Mouse (Mus musculus) intestine, embryonic 15.5 days (tissue): ENCODE data around the gene Tm9sf1. TPM values are rescaled to one million over a fixed set of nuclear protein-coding genes. Genes with fewer than 3 reads are reported as not detected.

Experiments
- ATAC-seq: fragments of 200-750 bp; cut with Nextera tagmentation; 2 replicates; pipeline ENCODE4 v1.8.0; 2017; ENCODE audit warnings: moderate TSS enrichment, moderate library complexity
- H3K27ac ChIP-seq: fragments of 300-500 bp; sonication (generic); 2 replicates; pipeline ENCODE4 v1.5.1; 2015; ENCODE audit warnings: mild to moderate bottlenecking, inconsistent platforms
- H3K27me3 ChIP-seq: fragments of 300-500 bp; sonication (generic); replicated peaks from 2 replicates; pipeline ENCODE4 v1.6.1; 2015; ENCODE audit warnings: inconsistent platforms
- H3K36me3 ChIP-seq: fragments of 300-500 bp; sonication (generic); 2 replicates; pipeline ENCODE4 v1.6.1; 2015; ENCODE audit warnings: inconsistent platforms
- H3K4me1 ChIP-seq: fragments of 300-500 bp; sonication (generic); replicated peaks from 2 replicates; pipeline ENCODE4 v1.6.1; 2015; ENCODE audit warnings: inconsistent platforms
- H3K4me2 ChIP-seq: fragments of 300-500 bp; sonication (generic); replicated peaks from 2 replicates; pipeline ENCODE4 v1.6.1; 2015; ENCODE audit warnings: mild to moderate bottlenecking, inconsistent platforms
- H3K4me3 ChIP-seq: fragments of 300-500 bp; sonication (generic); replicated peaks from 2 replicates; pipeline ENCODE4 v1.5.1; 2015; ENCODE audit warnings: inconsistent platforms
- H3K9ac ChIP-seq: fragments of 300-500 bp; sonication (generic); 2 replicates; pipeline ENCODE4 v1.6.1; 2015; ENCODE audit warnings: inconsistent platforms
- H3K9me3 ChIP-seq: fragments of 300-500 bp; sonication (generic); 2 replicates; pipeline ENCODE4 v1.6.1; 2016; ENCODE audit warnings: inconsistent platforms
- WGBS: fragments of 180-500 bp; shearing (Covaris S2); methylation state at CpG from one replicate; pipeline ENCODE4 v1.1.7; 2015; 5-methylcytosine and 5-hydroxymethylcytosine counted together
- polyA plus RNA-seq: library from polyadenylated mRNA; unstranded; fragments of >200 nt; fragmentation: Nextera tagmentation; extraction: Ambion mirVana; gene quantifications from 2 replicates; pipeline ENCODE4 v1.2.1, GENCODE M21; 2015

Tm9sf1 gene
- 119 and 124 TPM in 2 replicates for polyA plus RNA-seq

DNA sequence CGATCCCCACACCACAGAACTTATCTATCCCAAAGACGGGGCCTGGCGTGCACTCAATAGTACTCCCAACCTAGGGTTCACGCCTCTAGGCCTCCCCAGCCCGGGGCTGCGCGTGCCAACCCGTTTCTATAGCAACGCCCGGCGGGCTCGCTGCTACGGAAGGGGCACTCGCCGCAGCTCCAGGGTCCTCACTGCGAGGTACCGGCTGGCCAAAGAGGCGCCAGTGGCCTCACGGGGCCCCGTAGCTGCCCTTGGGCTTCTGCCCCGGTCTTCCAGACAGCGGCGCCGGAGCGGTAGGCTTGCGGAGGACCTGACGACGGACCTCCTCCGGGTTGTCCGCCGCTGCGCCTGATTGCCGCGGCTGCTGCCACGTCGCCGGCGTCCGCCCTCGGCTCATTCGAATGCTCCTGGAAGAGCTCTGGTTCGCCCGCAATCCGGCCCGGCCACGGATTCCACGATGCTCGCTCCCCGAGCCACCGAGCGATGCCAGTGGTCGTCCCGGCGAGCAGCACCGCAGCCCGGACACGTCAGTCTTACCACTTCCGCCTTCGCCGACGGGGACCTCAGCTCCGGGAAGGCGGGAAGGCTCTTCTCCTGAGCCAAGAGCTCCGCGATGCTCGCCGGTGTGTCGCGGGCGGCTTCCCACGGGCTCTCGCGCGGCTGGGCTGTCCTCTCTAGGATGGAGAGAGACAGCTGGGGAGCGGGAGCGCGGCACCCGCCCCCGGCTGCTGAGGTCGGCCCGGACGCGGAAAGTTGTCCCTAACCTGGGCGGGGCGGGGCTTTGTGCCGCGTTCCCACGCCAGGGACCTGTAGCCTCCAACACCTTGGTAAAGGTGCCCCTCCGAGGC, at the start of gene Tm9sf1:
Tm9sf1 (minus strand) TSS at position 747 of the 848 bp plus-strand sequence.
- peak; percentile 92 for ATAC-seq
- peaks cover 21% of the 10 kb centered on the region for H3K36me3 ChIP-seq

DNA sequence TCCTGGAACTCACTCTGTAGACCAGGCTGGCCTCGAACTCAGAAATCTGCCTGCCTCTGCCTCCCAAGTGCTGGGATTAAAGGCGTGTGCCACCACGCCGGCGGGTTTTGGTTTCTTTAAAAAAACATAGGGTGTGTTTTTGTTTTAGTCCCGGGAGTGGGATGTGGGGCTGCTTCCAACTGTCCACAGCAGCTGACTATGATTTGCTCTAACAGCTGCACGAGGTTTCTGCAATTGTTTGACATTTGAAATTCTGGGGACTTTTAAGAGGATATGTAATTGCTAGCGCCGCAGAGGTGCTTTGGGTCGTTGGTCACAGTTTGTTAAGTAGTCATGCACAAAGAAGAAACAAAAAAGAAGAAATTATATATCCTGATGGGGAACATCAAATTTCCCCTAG, 45.8 kb upstream of the Tm9sf1 start:
- H3K9ac ChIP-seq, result no peak overlapping the region
- 70% methylated on average over 10 of the region's 10 CpGs for WGBS
- no peaks in the 10 kb centered on the region for H3K27me3 ChIP-seq
- no peaks in the 10 kb centered on the region for H3K4me1 ChIP-seq
- no peaks in the 10 kb centered on the region for H3K36me3 ChIP-seq
- ATAC-seq, result no peak
- H3K9me3 ChIP-seq, result no peaks in the 10 kb centered on the region
- no peak overlapping the region for H3K4me3 ChIP-seq
- no peak overlapping the region for H3K27ac ChIP-seq
- no peak overlapping the region for H3K4me2 ChIP-seq

More for the DNA sequence above, at the start of gene Tm9sf1:
- H3K4me1 ChIP-seq, result peaks cover 16% of the 10 kb centered on the region
- H3K4me3 ChIP-seq, result peak within 1 kb of the TSS; percentile 98
- H3K4me2 ChIP-seq, result peak within 1 kb of the TSS; percentile 80
- H3K27ac ChIP-seq, result peak within 1 kb of the TSS; percentile 97
- H3K9ac ChIP-seq, result peak within 1 kb of the TSS; percentile 99
- under 1% methylated on average over 89 of the region's 89 CpGs for WGBS
- H3K9me3 ChIP-seq, result no peaks in the 10 kb centered on the region
- H3K27me3 ChIP-seq, result no peaks in the 10 kb centered on the region

DNA sequence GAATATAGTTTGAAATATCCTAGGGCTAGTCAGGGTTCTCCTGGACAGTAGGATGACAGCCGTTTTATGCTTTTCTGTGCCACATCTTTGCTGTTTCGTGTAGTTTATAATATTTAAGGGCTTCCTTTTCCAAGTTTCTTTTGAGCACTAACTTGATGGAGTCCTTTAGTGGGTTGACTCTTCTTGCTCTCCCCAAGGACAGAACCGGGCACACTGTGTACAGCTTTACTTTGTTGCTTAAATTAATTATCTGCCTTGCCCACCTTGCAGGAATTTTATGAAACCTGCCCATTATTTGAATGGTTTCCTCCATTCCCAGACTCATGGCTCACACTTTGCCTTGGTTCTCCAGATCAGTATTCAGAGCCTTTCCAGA, 38.5 kb upstream of the Tm9sf1 start:
- no peak overlapping the region for H3K27ac ChIP-seq

DNA sequence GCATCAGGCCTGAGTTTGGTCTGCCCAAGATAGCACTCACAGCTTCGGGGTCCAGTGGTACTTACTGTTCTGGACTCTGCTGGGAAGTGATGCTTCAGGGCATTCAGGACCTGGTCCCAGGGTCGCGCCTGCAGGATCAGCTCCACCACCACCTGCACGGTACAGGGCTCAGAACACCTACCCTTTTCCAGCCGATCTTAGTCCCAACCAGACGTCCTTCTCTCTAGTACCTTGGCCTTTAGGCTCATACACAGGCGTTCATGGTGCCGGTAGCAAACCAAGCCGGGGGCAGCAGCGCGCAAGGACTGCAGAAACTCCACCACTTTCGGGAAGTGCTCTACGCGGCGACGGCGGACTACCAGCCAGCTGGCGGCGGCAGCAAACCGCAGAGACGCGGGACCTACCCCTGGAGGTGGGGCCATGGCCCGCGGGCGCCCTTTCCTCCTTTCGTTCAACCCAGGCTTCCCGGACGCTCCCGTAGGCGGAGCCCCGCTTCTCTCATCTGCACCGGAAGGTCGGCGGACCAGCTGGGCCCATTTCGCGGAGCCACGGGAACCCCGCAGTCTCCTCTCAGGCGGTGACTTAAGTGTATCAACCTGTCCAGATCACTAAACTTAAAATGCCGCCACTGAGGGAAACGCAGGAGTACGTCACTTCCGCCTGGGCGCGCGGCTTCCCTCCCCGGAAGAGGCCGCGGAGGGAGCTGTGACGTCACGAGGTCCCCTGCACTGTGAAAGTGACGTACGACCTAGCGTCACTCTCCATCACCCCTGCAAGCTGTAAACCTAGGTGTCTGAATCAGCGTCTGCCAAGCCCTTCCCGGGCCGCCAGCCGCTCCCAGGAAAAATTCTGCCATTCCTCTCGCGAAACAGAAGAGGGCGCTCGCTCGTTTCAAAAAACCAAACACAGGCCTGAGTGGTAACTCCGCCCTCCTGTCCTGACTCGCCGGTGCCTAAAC, 37.8 kb upstream of the Tm9sf1 start, which contains the start of gene Tinf2:
Tinf2 (minus strand) TSS at position 661 of the 958 bp plus-strand sequence.
- H3K4me3 ChIP-seq, result peak within 1 kb of the TSS; percentile 76
- H3K27ac ChIP-seq, result peak within 1 kb of the TSS; percentile 91
- H3K4me1 ChIP-seq, result peaks cover 8% of the 10 kb centered on the region
- peak within 1 kb of the TSS; percentile 83 for H3K4me2 ChIP-seq
- under 1% methylated on average over 66 of the region's 66 CpGs for WGBS
- H3K27me3 ChIP-seq, result no peaks in the 10 kb centered on the region
- H3K9me3 ChIP-seq, result no peaks in the 10 kb centered on the region
- peak within 1 kb of the TSS; percentile 76 for H3K9ac ChIP-seq
- H3K36me3 ChIP-seq, result peaks cover 28% of the 10 kb centered on the region
- ATAC-seq, result peak; percentile 99

More for the DNA sequence above, 38.5 kb upstream of the Tm9sf1 start:
- ATAC-seq, result peak; percentile 27
- Histone ChIP-seq H3K36me3 (peaks cover 21% of the 10 kb centered on the region), H3K27me3 (no peaks in the 10 kb centered on the region), H3K4me2 (peak overlapping the region; percentile 83), H3K4me3 (peak overlapping the region; percentile 76), H3K9me3 (no peaks in the 10 kb centered on the region), H3K4me1 (peaks cover 8% of the 10 kb centered on the region), H3K9ac (peak overlapping the region; percentile 76)
- WGBS, result 14% methylated on average over 3 of the region's 3 CpGs

DNA sequence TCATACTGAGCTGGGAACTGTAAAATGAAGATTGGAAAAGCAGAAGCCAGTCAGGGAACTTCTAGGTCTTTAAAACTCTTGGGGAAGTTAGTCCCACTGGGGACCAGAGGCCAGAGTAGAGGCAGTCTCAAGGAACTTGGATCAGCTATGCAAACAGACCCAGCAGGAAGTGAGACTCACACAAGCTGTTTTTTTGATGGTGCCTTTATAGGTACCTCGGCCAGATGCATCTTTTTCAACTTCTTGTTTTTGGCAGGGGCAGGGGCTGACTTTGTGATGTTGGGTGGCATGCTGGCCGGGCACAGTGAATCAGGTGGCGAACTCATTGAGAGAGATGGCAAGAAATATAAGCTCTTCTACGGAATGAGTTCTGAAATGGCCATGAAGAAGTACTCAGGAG, 34.0 kb upstream of the Tm9sf1 start:
- WGBS, result 82% methylated on average over 4 of the region's 4 CpGs

DNA sequence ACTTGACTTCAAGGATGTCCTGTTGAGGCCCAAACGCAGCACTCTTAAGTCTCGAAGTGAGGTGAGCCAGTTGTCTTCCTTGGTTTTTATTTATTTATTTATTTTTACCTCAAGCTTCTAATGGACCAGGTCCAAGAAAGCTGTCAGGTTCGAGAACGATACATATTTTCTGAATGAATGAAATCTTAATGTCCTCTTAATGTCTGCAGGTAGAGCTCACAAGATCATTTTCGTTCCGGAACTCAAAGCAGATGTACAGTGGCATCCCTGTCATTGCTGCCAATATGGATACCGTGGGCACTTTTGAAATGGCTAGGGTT, 29.1 kb upstream of the Tm9sf1 start:
- H3K36me3 ChIP-seq, result peaks cover 17% of the 10 kb centered on the region
- 70% methylated on average over 7 of the region's 7 CpGs for WGBS
- peak overlapping the region; percentile 65 for H3K4me3 ChIP-seq
- H3K27me3 ChIP-seq, result no peaks in the 10 kb centered on the region
- peak overlapping the region; percentile 72 for H3K4me2 ChIP-seq
- no peak overlapping the region for H3K9ac ChIP-seq
- no peak for ATAC-seq
- peaks cover 17% of the 10 kb centered on the region; the same call in 1 of the 2 replicates for H3K4me1 ChIP-seq
- no peaks in the 10 kb centered on the region for H3K9me3 ChIP-seq
- H3K27ac ChIP-seq, result no peak overlapping the region

More for the DNA sequence above, 34.0 kb upstream of the Tm9sf1 start:
- Histone ChIP-seq H3K4me3 (no peak overlapping the region), H3K4me2 (no peak overlapping the region), H3K36me3 (peaks cover 34% of the 10 kb centered on the region), H3K4me1 (peaks cover 14% of the 10 kb centered on the region), H3K27me3 (no peaks in the 10 kb centered on the region), H3K9me3 (no peaks in the 10 kb centered on the region), H3K27ac (no peak overlapping the region), H3K9ac (no peak overlapping the region)
- ATAC-seq, result no peak

DNA sequence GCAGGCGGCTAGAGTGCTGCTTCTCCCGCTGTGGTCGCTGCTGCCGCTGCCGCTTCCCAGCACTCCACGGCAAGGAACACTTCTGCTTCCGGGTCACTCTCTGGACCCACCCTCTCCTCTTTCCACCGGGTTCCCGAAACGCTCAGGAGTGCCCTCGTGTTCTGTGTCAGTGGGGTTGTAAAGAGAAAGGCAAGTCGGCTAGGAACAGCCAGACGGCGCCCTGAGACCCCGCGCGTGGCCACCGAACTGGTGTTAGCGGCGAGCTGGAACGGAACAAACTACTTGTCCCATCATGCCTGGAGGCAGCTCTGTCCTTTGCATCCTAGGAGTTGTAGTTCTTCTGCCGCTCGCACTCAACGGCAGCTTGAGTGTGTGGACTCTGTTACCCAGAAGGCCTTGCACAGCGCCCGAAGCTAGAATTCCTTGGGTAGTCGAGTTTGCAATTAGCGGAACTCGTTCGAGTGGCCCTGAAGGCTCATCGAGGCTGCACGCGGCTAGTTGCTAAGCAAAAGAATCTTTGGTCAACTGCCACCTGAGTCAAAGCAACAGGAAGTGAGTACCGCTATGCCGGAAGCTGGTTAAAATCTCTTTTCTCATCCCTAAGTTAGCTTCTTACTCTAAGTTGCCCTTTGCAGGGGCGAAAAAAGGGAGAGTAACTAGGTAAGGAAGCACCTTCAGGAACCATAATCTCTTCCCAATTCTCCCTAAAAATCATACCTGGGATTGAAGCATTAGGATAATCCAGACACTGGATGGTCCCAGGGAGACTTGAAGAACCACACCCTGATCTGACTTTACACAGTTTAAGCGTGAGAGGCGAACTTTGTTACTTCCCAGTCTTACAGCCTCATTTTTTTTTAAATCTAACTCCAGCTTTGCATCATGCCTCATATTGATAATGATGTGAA, 28.5 kb upstream of the Tm9sf1 start, which contains the start of the genes Gmpr2 and Nedd8:
Gmpr2 (plus strand) TSS at position 109 of the 908 bp plus-strand sequence.
Nedd8 (minus strand) TSS at position 292 of the 908 bp plus-strand sequence.
- Histone ChIP-seq H3K4me2 (peak within 1 kb of the TSS; percentile 72), H3K9me3 (no peaks in the 10 kb centered on the region), H3K36me3 (peaks cover 15% of the 10 kb centered on the region), H3K27me3 (no peaks in the 10 kb centered on the region), H3K4me1 (peaks cover 17% of the 10 kb centered on the region; the same call in 1 of the 2 replicates), H3K4me3 (peak within 1 kb of the TSS; percentile 65), H3K27ac (peak within 1 kb of the TSS; percentile 75), H3K9ac (peak within 1 kb of the TSS; percentile 73)
- ATAC-seq, result peak; percentile 99
- WGBS, result under 1% methylated on average over 38 of the region's 38 CpGs

DNA sequence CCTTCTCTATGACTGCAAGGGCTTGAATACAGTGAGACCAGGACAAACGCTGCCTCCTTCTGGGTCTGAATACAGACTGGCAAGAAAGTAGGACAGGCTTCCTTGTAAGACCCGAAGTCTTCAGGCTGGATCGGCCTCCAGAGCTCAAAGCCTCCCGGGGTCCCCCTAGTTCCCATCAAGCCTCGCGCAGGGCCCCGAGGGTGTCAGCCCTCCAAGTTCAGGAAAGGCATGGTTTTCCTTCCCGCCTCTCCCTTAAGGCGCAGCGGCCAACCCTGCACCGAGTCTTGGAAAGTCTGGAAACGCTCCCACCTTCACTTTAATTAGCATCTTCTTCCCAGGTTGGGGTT, 27.9 kb upstream of the Tm9sf1 start:
- Histone ChIP-seq H3K27me3 (no peaks in the 10 kb centered on the region), H3K27ac (peak overlapping the region; percentile 75), H3K4me3 (peak overlapping the region; percentile 65), H3K36me3 (peaks cover 10% of the 10 kb centered on the region; the same call in 1 of the 2 replicates), H3K4me1 (peaks cover 17% of the 10 kb centered on the region; the same call in 1 of the 2 replicates), H3K9me3 (no peaks in the 10 kb centered on the region), H3K4me2 (peak overlapping the region; percentile 72), H3K9ac (peak overlapping the region; percentile 73)
- ATAC-seq, result peak; percentile 54
- under 1% methylated on average over 12 of the region's 12 CpGs for WGBS

DNA sequence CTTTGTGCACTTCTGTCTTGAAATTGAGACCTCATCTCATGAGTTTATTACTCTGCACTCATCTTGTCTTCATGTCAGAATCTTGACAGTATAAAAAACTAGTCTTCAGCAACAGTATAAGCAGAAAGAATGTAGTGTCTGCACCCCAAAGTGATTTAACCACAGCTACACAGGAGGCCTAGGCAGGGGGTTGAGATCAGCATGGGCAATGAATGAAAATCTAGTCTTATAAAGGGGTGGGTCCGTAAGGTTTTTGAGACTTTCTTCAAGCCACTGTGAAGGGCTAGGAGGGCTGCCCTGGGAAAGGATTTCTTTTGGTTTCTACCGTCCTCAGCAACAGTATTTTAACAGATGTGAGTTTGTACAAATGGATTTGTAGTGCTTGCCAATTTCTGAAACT, 17.0 kb upstream of the Tm9sf1 start:
- Histone ChIP-seq H3K36me3 (peaks cover 12% of the 10 kb centered on the region), H3K27ac (0 out of 2 replicates have a peak overlapping the region, but pooled peaks have one; percentile 17), H3K27me3 (no peaks in the 10 kb centered on the region), H3K9me3 (no peaks in the 10 kb centered on the region), H3K4me2 (peak overlapping the region; percentile 61; the same call in 1 of the 2 replicates), H3K4me1 (peaks cover 4% of the 10 kb centered on the region; the same call in 1 of the 2 replicates), H3K4me3 (peak overlapping the region; percentile 61), H3K9ac (no peak overlapping the region)
- ATAC-seq, result peak; percentile 1; the same call in 1 of the 2 replicates
- WGBS, result 59% methylated on average over 2 of the region's 2 CpGs

DNA sequence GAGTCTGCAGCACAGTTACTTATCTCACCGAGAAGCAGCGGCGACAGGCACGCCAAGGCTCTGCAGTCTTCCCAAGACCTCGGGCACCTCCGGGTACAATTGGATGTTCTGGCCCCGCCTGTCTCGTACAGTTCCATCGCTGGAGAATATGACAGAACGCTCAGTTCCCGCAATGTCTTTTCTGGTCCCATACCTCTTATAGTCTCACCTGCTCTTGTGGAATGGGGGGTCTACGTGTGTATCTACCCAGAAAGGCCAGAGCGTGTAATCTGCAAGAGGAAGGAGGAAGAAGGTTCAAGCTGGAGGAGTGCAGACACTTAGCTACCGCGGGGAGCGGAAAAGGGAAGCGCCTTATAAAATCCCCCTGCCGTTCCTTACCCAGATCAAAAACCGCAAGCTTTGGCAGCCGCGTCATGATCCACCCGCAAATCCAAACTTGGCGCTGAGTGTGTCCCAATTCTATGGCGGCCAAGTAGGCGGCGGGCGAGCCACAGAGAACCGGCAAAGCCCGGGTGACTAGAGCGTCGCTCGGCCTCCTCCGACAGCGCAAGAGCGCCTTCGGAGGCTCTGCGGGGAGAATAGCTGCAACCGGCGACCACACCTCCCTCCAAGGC, 16.5 kb upstream of the Tm9sf1 start, which contains the start of gene Mdp1:
Mdp1 (minus strand) TSS at position 549 of the 614 bp plus-strand sequence.
- Histone ChIP-seq H3K4me2 (peak within 1 kb of the TSS; percentile 61), H3K4me3 (peak within 1 kb of the TSS; percentile 61), H3K9ac (peak within 1 kb of the TSS; percentile 74), H3K4me1 (peaks cover 4% of the 10 kb centered on the region; the same call in 1 of the 2 replicates), H3K27me3 (no peaks in the 10 kb centered on the region), H3K27ac (peak within 1 kb of the TSS; percentile 60; the same call in 1 of the 2 replicates), H3K36me3 (peaks cover 12% of the 10 kb centered on the region), H3K9me3 (no peaks in the 10 kb centered on the region)
- WGBS, result under 1% methylated on average over 39 of the region's 39 CpGs
- peak; percentile 92 for ATAC-seq
